Mouse (Mus musculus) neural tube, embryonic 12.5 days (tissue): ENCODE data around the gene Tmem190. TPM values are rescaled to one million over a fixed set of nuclear protein-coding genes. Genes with fewer than 3 reads are reported as not detected.

ENCODE experiments used
- ATAC-seq: fragments of 200-750 bp; cut with Nextera tagmentation; 2 replicates; pipeline ENCODE4 v1.8.0; 2017; ENCODE audit warnings: low read depth, mild to moderate bottlenecking, moderate TSS enrichment, moderate library complexity; ENCODE audit not compliant: low FRiP score
- H3K27ac ChIP-seq: fragments of 300-500 bp; sonication (generic); 2 replicates; pipeline ENCODE4 v1.5.1; 2016
- H3K27me3 ChIP-seq: fragments of 300-500 bp; sonication (generic); replicated peaks from 2 replicates; pipeline ENCODE4 v1.6.1; 2016; ENCODE audit warnings: mild to moderate bottlenecking
- H3K36me3 ChIP-seq: fragments of 300-500 bp; sonication (generic); 2 replicates; pipeline ENCODE4 v1.6.1; 2016; ENCODE audit warnings: mild to moderate bottlenecking
- H3K4me1 ChIP-seq: fragments of 300-500 bp; sonication (generic); 2 replicates; pipeline ENCODE4 v1.6.1; 2016
- H3K4me2 ChIP-seq: fragments of 300-500 bp; sonication (generic); replicated peaks from 2 replicates; pipeline ENCODE4 v1.6.1; 2016; ENCODE audit warnings: mild to moderate bottlenecking
- H3K4me3 ChIP-seq: fragments of 300-500 bp; sonication (generic); 2 replicates; pipeline ENCODE4 v1.5.1; 2016
- H3K9ac ChIP-seq: fragments of 300-500 bp; sonication (generic); 2 replicates; pipeline ENCODE4 v1.6.1; 2016; ENCODE audit warnings: mild to moderate bottlenecking
- H3K9me3 ChIP-seq: fragments of 300-500 bp; sonication (generic); 2 replicates; pipeline ENCODE4 v1.6.1; 2016; ENCODE audit warnings: mild to moderate bottlenecking
- WGBS: fragments of 180-500 bp; shearing (Covaris S2); methylation state at CpG from one replicate; pipeline ENCODE4 v1.1.7; 2016; 5-methylcytosine and 5-hydroxymethylcytosine counted together
- polyA plus RNA-seq: library from polyadenylated mRNA; unstranded; fragments of >200 nt; fragmentation: Nextera tagmentation; extraction: Ambion mirVana; gene quantifications from 2 replicates; pipeline ENCODE4 v1.2.1, GENCODE M21; 2016

The Tmem190 gene
- polyA plus RNA-seq, 1 experiment from 2014 or later: not detected

DNA sequence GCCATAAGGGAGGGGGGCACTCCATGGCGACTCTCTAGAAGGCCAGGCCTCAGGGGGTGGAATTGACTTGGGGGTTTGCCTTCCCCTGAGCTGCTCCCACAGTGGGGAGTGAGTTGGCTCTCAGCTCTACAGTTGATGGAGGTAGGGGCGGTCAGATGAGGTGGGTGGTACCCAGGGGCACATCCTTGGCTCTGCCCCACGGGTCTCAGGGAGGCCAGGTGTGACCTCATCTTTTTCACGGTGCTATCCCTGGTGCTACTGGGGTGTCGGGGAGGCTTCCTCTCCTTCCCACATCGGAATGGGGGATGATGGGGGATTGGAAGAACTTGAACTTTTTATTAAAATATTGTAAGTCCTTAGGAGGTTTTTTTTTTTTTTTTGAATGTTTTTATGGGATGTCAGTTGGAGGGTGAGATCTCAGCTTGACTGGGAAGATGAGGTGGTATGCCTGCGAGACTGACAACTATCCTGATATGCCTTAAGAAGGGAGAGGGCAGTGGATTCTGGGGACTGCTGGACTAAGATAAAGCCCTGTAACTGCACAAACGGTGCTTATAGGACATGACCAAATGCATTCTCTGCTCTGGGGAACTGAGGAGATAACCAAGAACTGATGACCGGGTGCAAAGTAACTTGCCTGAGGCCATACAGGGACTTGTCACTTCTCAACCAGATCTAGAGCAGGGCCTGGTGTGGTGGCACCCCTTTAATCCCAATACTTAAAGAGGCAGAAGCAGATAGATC lies 35.4 kb upstream of the Tmem190 start:
- ATAC-seq: no peak
- H3K27me3 ChIP-seq: 0 out of 2 replicates have a peak, but pooled peaks cover 4% of the 10 kb centered on the region
- H3K9me3 ChIP-seq: no peaks in the 10 kb centered on the region
- H3K36me3 ChIP-seq: peaks cover 36% of the 10 kb centered on the region
- no peak overlapping the region for H3K9ac ChIP-seq
- no peak overlapping the region for H3K4me2 ChIP-seq
- no peak overlapping the region for H3K4me3 ChIP-seq
- H3K4me1 ChIP-seq: peaks cover 17% of the 10 kb centered on the region
- H3K27ac ChIP-seq: no peak overlapping the region
- 77% methylated on average over 9 of the region's 9 CpGs for WGBS

DNA sequence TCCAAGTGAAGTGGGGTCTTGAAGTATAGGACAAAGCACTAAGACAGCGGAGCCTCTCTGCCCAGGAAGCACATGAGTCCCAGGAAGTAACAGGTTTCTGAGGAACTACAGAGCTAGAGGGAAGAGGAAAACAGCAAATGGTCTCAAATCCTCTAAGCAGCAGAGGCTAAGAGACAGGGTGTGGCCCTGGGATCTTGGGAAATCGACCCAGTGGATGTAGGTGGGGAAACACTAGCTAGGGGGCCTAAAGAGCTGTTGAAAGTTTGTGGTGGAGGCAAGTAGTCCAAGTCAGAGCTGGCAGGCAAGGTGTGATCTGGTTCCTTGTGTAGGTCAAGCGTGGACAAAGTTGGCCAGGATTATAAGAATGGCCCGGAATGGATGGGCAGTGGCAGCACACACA lies 34.4 kb upstream of the Tmem190 start:
- Histone ChIP-seq H3K9me3 (no peaks in the 10 kb centered on the region), H3K27me3 (0 out of 2 replicates have a peak, but pooled peaks cover 4% of the 10 kb centered on the region), H3K9ac (no peak overlapping the region), H3K4me3 (no peak overlapping the region), H3K36me3 (peaks cover 28% of the 10 kb centered on the region), H3K4me1 (peaks cover 20% of the 10 kb centered on the region), H3K27ac (no peak overlapping the region), H3K4me2 (no peak overlapping the region)
- no peak for ATAC-seq
- 79% methylated on average over 4 of the region's 4 CpGs for WGBS

DNA sequence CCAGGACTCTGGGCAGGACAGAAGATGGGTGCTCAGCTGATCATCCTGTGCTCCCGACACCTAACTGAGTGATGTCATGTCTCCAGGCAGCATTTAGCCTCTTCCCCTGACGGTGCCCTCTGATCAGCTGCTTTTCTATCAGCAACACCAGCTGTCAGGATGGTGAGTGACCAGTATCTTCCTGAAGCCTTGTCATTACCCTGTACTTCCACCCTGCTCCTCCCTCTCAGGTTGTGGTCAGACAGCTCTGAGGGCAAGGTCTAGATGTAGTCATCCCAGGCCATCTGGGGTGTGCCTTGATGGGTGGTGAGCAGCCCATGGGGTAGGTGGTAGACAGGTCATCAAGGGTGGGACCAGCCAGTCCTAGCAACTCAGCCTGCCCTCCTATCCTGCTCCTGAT lies 33.6 kb upstream of the Tmem190 start:
- H3K4me1 ChIP-seq: peaks cover 20% of the 10 kb centered on the region
- H3K9me3 ChIP-seq: no peaks in the 10 kb centered on the region
- WGBS: 87% methylated on average over 2 of the region's 2 CpGs
- 0 out of 2 replicates have a peak, but pooled peaks cover 4% of the 10 kb centered on the region for H3K27me3 ChIP-seq
- no peak overlapping the region for H3K27ac ChIP-seq
- H3K4me2 ChIP-seq: no peak overlapping the region
- no peak overlapping the region for H3K4me3 ChIP-seq
- peaks cover 27% of the 10 kb centered on the region for H3K36me3 ChIP-seq
- H3K9ac ChIP-seq: no peak overlapping the region
- ATAC-seq: no peak

DNA sequence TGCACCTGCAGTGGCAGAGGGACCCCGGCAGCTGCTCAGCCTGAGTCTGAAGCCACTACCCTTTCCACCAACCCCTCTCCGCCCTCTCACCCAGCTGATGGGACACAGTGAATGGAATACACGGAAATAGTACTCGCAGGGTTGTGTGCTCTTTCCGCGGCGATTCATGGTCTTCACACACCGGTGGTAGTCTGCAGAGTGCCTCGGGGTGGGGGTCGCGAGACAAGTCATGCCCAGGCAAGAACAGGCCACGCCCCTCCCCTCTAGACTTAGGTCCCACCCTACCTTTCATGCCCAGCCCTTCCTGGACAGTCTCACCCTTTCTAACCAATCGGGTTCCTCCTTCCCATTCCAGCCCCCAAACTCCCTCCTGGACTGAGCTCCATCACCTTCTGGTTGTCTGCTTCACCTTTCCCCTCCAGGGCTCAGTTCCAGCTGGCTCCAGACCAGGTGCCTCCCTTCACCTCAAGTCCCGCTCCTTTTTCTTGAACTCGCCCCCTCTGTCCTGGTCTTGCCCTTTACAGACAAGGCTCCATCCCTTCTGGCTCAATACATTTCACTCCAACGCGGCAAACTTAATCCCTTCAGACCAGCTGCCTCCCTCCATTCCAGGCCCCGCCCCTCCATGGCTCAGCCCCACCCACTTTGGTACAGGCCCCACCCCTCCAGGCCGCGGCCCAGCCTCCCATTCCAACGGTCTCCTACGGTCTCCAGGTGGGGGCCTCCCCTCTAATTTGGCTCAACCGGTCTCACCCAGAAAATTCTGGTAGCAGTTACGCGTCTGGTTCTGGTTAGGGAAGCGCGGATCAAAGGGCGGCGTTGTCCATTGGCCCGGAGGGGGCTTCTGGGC lies 30.5 kb upstream of the Tmem190 start:
- WGBS: 3% methylated on average over 30 of the region's 30 CpGs
- ATAC-seq: peak; percentile 74
- Histone ChIP-seq H3K4me2 (peak overlapping the region; percentile 57), H3K4me3 (peak overlapping the region; percentile 33), H3K36me3 (peaks cover 4% of the 10 kb centered on the region), H3K4me1 (peaks cover 20% of the 10 kb centered on the region), H3K27ac (no peak overlapping the region), H3K9me3 (no peaks in the 10 kb centered on the region), H3K27me3 (0 out of 2 replicates have a peak, but pooled peaks cover 4% of the 10 kb centered on the region), H3K9ac (0 out of 2 replicates have a peak overlapping the region, but pooled peaks have one; percentile 21)

DNA sequence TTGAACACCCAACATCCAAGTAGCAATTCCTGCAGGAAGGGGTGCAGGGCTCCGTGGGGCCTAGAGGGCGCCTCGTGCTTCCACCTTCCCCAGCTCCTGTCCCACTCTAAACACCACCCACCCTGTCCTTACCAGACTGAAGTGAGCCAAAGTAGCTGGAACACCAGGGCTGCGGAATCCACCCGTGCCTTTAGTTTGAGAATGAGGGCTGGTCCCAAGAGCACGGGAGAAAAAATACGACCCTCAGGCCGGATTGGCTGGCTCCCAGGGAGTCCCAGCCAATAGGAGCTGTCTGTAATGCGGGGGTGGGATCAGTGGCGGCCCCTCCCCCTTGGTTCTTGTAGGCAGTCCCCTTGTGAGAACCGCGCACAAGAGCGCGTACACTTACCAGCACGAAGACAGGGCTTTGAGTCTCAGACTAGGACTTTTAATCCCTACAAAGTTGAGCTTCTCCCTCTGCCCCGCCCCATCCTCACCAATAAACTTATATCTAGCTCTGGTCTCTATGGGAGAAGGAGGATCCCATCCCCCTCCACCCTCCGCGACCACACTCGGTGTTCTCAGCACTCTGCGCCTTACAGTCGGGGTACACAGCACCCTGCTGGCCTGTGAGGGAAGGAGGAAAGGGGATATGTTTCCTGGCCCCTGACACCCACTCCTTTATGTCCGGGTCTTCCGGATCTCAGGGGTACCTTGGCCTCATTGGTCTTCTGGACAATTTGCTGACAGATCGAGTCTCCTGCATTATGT lies 29.7 kb upstream of the Tmem190 start, which contains the start of gene Cox6b2:
Gene Cox6b2, minus strand, starts transcription at position 274 of the 750 bp plus-strand sequence.
- H3K4me1 ChIP-seq: peaks cover 20% of the 10 kb centered on the region

DNA sequence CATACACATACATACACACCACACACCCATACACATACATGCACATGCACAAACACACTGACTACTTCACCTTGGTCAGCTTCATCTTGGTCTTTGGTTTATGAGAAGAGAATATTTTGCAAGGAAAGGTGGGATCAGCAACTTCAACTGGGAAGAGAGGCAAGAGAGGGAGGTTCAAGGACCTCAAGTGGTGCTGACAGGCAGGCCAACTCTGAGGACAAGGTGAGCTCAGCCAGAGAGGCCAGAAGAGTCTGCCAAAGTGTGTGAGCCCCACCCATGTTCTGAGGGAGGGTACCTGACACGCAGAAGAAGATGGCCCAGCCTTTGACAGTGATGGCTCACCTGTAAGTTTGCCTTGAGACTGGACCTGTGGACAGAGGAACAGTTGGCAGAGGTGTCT lies 23.1 kb upstream of the Tmem190 start:
- Histone ChIP-seq H3K27me3 (no peaks in the 10 kb centered on the region), H3K4me3 (no peak overlapping the region), H3K9me3 (no peaks in the 10 kb centered on the region), H3K36me3 (no peaks in the 10 kb centered on the region), H3K27ac (no peak overlapping the region), H3K9ac (no peak overlapping the region), H3K4me1 (peaks cover under 1% of the 10 kb centered on the region; the same call in 1 of the 2 replicates), H3K4me2 (no peak overlapping the region)
- WGBS: 31% methylated on average over 1 of the region's 1 CpGs
- no peak for ATAC-seq

More for the DNA sequence above, 29.7 kb upstream of the Tmem190 start, which contains the start of gene Cox6b2:
- Histone ChIP-seq H3K4me3 (peak within 1 kb of the TSS; percentile 33), H3K36me3 (peaks cover 4% of the 10 kb centered on the region; the same call in 1 of the 2 replicates), H3K9me3 (no peaks in the 10 kb centered on the region), H3K27ac (no peak within 1 kb of the TSS), H3K9ac (0 out of 2 replicates have a peak within 1 kb of the TSS, but pooled peaks have one; percentile 26), H3K4me2 (peak within 1 kb of the TSS; percentile 57), H3K27me3 (0 out of 2 replicates have a peak, but pooled peaks cover 4% of the 10 kb centered on the region)
- WGBS: 3% methylated on average over 24 of the region's 24 CpGs
- peak; percentile 96 for ATAC-seq

DNA sequence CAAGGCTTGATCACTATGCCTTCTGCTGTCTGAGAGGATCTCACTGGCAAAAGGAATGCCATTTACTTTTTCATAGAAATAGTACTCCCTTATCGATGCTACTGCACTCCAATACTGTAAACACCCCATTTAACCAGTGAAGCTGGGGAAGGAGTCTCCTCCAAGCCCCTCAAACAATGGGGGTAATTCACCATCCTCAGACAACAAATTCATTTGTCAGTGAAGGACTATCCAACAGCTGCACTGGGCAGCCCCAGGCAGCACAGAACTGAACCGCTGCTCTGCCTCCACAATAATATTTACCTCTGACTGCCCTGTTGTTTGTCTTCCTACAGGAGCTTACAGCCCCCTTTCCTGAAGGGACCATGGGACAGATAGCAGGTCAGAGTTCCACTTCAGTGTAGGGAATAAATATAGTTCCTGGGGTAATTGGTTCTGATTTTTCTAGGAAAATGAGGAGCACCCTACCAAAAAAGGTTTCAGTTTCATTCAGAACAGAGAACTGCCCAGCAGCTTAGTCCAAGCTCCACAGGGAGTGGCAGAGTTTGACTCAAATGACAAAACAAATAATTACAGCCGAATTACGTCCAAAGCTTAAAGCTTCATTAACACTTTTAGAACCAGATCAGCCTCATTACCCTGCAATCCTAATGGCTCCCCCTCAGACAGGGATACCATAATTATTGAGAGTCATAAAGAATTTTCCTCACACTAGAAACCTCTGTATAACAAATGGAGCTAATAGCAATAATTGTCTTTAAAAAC lies 17.6 kb upstream of the Tmem190 start:
- Histone ChIP-seq H3K4me2 (0 out of 2 replicates have a peak overlapping the region, but pooled peaks have one; percentile 1), H3K9me3 (no peaks in the 10 kb centered on the region), H3K9ac (no peak overlapping the region), H3K36me3 (no peaks in the 10 kb centered on the region), H3K27me3 (no peaks in the 10 kb centered on the region), H3K27ac (no peak overlapping the region), H3K4me1 (peaks cover 8% of the 10 kb centered on the region), H3K4me3 (no peak overlapping the region)
- 15% methylated on average over 4 of the region's 4 CpGs for WGBS
- ATAC-seq: no peak

DNA sequence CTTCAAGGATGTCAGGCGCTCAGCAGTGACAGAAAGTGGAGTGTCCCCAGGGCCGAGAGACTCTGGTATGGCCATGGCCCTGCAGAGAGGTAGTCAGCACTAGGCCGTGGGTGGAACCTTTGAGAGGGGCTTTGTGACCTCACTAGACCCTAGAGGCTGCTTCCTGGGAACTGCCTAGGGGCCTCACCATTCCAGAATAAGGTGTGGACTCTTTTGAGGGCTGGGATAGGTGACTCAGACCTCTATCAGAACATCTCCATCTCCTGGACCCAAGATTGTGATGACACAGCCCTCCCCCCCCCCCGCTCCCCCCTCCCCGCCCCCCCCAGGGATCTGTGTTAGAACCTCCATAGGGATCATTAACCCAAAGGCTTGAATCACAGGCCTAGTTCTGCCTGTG lies 11.5 kb upstream of the Tmem190 start, which contains the start of gene Fam71e2:
Gene Fam71e2, minus strand, starts transcription at position 101 of the 400 bp plus-strand sequence.
- 70% methylated on average over 4 of the region's 5 CpGs for WGBS
- Histone ChIP-seq H3K9me3 (no peaks in the 10 kb centered on the region), H3K4me1 (no peaks in the 10 kb centered on the region), H3K27me3 (peaks cover 20% of the 10 kb centered on the region), H3K9ac (no peak within 1 kb of the TSS), H3K27ac (no peak within 1 kb of the TSS), H3K36me3 (no peaks in the 10 kb centered on the region), H3K4me3 (no peak within 1 kb of the TSS), H3K4me2 (no peak within 1 kb of the TSS)
- ATAC-seq: no peak

DNA sequence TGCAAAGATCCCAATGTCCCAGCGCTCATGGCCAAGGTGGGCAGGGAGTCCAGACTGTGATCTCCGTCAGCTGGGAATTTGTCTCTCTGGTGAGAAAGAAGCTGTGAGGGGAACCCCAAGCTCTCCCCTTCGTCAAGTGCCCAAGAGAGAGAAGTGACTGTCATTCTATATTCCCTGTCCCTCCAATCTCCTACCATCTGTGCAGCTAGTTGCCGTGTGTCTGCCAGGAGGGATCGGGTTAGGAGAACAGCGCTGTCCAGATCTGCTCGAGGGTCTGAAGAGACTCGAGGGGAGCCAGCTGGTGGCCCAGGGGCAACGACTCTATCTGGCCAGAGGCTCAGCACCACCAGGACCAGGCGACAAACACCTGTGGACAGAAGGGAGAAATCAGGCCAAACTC lies 6.6 kb upstream of the Tmem190 start:
- Histone ChIP-seq H3K27me3 (peaks cover 61% of the 10 kb centered on the region), H3K4me2 (no peak overlapping the region), H3K4me1 (peaks cover 14% of the 10 kb centered on the region), H3K36me3 (no peaks in the 10 kb centered on the region), H3K4me3 (0 out of 2 replicates have a peak overlapping the region, but pooled peaks have one; percentile 29), H3K9me3 (no peaks in the 10 kb centered on the region), H3K9ac (no peak overlapping the region), H3K27ac (no peak overlapping the region)
- no peak for ATAC-seq
- 50% methylated on average over 10 of the region's 10 CpGs for WGBS

DNA sequence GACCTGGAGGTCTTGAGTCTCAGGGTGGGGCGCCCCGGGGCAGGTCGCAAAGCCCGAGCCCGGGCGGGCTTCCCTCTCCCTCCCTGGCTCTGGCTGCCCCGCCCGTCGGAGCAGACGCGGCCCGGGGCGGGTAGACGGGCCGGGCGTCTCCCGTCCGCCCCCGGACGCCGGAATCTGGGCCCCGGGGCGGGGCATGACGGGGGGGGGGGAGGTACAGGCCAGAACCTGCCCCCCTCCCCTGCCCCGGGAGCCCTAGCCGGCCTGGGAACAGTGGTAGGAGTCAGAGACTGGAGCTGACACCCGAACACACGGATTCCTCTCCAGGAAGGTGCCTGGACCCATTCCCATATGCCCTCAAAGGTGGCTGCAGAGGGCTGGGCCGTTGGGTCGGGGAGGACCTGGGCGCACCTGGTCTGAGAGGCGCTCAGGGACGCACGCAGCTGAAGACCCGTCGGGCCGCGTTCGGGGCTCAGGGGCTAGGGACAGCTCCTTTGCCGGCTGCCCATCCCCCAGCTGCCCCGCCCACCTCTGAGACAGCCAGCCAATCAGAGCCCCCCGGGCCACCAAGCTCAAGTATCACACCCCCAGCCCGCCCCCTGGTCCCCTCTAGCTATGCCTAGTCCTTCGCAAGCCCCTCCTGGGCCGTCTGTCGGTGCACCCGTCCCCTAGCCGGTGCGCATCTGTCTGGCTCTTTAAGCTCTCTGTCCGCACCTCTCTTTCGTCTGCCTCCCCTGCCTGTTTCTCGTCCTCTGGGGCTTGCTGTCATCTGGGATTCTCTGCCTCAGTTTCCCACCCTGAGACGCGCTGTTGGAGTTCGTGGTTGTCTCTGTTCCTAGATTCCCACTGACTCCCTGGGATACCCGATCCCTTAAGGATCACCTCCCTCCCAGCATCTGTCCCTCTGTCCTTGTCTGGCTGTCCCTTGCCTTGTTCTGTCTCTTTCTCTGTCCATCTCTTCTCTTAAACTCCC lies 5.6 kb upstream of the Tmem190 start:
- H3K4me3 ChIP-seq: peak overlapping the region; percentile 29
- no peaks in the 10 kb centered on the region for H3K9me3 ChIP-seq
- H3K9ac ChIP-seq: peak overlapping the region; percentile 44; the same call in 1 of the 2 replicates
- H3K27ac ChIP-seq: no peak overlapping the region
- peak overlapping the region; percentile 57 for H3K4me2 ChIP-seq
- no peaks in the 10 kb centered on the region for H3K36me3 ChIP-seq
- H3K27me3 ChIP-seq: peaks cover 61% of the 10 kb centered on the region
- H3K4me1 ChIP-seq: peaks cover 14% of the 10 kb centered on the region
- 2% methylated on average over 45 of the region's 56 CpGs for WGBS
- ATAC-seq: peak; percentile 77
